Mouse (Mus musculus): ENCODE measurements around the gene Trnt1.

DNA sequence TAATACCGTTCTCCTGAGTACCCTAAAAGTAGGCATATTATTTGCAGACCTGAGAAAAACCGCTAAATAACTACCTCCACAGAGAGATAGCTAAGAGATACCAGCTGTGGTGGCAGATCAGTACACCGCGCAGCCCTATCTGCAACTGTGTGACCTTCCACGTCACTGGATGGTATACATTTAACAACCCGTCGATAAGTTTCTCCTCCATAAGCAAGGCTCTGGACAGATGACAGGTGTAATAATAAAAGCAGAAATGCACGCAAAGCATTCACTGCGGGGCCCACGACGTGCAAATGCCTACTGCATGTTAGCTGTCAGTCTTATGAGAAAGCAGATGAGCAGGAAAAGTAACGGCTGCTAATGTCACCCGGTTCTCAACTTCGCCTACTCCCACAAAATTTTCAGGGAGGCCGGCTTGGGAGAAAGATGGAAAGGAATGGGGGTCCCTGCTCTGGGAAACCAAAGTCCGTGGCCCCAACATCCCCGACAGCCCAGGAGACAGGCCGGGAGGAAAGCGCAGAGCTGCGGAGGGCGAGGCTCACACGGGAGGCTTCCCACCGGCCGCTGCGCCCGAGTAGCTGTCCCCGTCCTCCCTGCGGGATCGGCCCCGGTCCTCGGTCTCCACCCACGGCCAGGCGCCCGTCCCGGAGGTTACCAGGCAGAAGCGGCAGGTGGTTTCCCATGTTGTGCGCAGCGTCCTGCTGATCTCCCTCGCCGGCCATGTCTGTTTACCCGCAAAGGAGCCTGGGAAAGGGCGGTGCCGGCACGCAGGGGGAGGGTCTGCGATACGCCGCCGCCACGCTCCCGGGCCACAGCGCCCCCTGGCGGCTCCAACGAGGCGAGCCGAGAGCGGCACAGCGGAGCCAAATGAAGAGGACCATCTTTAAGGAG, 30.7 kb downstream of the Trnt1 start, which contains the start of gene Crbn:
- peak; percentile 90 for TF ChIP-seq CTCF (IDR thresholded peaks at IDR 0.05; ENCODE audit: borderline replicate concordance, insufficient read depth, low read length)
- TF ChIP-seq POLR2A (IDR thresholded peaks at IDR 0.05; ENCODE audit: low read depth, low read length): peak; percentile 72

All from embryonic fibroblast, embryonic 13.5 days (primary cell).